In the genomic region with DNA sequence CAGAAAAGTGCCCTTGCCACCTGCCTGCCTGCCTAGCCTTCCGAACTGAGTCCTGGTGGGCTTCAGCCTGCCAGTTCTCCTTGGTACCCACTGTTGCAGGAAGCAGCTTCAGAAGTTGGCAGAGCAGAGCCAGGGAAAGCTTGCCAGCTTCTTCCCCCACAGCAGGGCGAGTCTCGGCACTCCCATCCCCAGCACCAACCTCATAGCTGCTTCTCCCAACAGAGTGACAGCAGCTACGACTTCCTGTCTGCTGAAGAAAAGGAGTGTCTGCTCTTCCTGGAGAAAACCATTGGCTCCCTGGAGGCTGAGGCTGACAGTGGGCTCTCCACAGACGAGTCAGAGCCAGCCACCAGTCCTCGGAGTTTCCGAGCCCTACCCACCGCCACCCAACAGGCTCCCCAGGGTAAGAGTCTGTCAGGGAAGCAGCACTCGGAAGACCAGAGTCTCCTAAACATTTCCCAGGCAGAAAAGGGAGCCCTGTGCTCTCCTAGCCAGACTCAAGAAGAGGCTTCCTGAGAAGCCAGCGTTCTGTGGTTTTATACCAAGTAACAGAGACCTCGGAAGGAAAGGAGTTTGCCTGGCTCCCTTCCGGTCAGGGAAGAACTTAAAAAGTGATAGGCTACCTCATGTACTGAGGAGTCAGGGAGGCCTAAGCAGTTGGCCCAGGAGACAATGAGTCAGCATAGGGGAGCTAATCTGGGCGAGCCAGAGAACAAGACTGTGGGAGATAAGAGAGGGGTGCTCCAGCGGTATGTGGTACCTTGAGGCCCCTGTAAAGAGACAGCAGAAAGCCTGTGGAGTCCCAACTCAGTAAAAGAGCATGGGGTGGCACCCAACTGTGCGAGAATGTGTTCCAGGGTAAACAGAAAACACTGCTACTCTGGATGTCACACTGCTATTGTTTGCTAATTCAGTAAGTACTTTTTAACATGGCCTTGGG, we compare ENCODE assay signal across 8 mouse cellular contexts. TPM values are rescaled to one million over a fixed set of nuclear protein-coding genes. Genes with fewer than 3 reads are reported as not detected.
A peak's percentile ranks its signal among the peaks of the same experiment; 100 is the strongest.
DNase-seq lines count a peak whose midpoint lies in the region; ATAC-seq and TF ChIP-seq lines count a peak whose summit lies in the region.

No protein-coding gene starts in this region.

- in situ Hi-C loops in CH12.LX (cut with MboI; ENCODE audit: low pct_ligation_motif_present, low pct_unique_long_range_greater_than_20kb, low sequenced_read_pairs) = no loop called here

- dilution Hi-C loops in CH12.LX (cut with MboI; ENCODE audit: extremely low pct_ligation_motif_present, extremely low pct_unique_long_range_greater_than_20kb, low sequenced_read_pairs) = no loop called here

- no peak for TF ChIP-seq POLR2A in CH12.LX (IDR thresholded peaks at IDR 0.05; ENCODE audit: low read depth, low read length)

- no peak for TF ChIP-seq CTCF in CH12.LX (conservative IDR thresholded peaks at IDR 0.05 in 1 of 2, IDR thresholded peaks at IDR 0.05 in 1 of 2; ENCODE audit: low read depth in 2 of 2, low read length in 2 of 2)
- TF ChIP-seq CTCF in gastrocnemius, adult 2 months (IDR thresholded peaks at IDR 0.05) = no peak

- H3K27me3 ChIP-seq in CH12.LX (replicated peaks) = no peaks in the 10 kb centered on the region

- no peak for TF ChIP-seq RAD21 in CH12.LX (IDR thresholded peaks at IDR 0.05; ENCODE audit: low read depth, low read length)

- no peak overlapping the region for H3K27ac ChIP-seq in CH12.LX (ENCODE audit: insufficient read depth, low read depth)
- H3K27ac ChIP-seq in gastrocnemius, adult 2 months = no peak overlapping the region

- intact Hi-C loops in gastrocnemius, adult 2 months (cut with DNase I) = no loop called here

- H3K9me3 ChIP-seq in CH12.LX (replicated peaks; ENCODE audit: low read length) = no peaks in the 10 kb centered on the region

- no peaks in the 10 kb centered on the region for H3K36me3 ChIP-seq in CH12.LX (replicated peaks in 1 of 2; ENCODE audit: control insufficient read depth in 1 of 2, insufficient read depth in 1 of 2, low read length in 1 of 2)

- peak overlapping the region in 1 of 3 experiments; percentile 47 for H3K4me3 ChIP-seq in CH12.LX (replicated peaks in 1 of 3; ENCODE audit: low read depth in 2 of 3, low read length in 2 of 3, poor library complexity in 1 of 3)
- no peak overlapping the region for H3K4me3 ChIP-seq in gastrocnemius, adult 2 months

- H3K4me1 ChIP-seq in CH12.LX (ENCODE audit: control insufficient read depth in 1 of 2, insufficient read depth in 2 of 2) = peaks cover 5 to 40% of the 10 kb centered on the region in 2 experiments; a peak in 3 of 4 replicates

- no peak overlapping the region for H3K9ac ChIP-seq in CH12.LX (ENCODE audit: insufficient read depth, low read depth)

- no peak for DNase-seq in frontal cortex, postnatal 25 days (ENCODE audit: low spot score in 2 of 2)
- peak; percentile 37 for DNase-seq in CH12.LX (ENCODE audit: extremely low read depth)
- DNase-seq in layer of hippocampus, adult 9-11 months = peak; percentile 70
- DNase-seq in lung, postnatal 36 days = peak; percentile 59
- DNase-seq in gastrocnemius, adult 2 months = no peak
- no peak for DNase-seq in adrenal gland, adult 8-10 months

- no peak for TF ChIP-seq EP300 in CH12.LX (IDR thresholded peaks at IDR 0.05; ENCODE audit: low read length)

- no peaks in the 10 kb centered on the region for H3K79me2 ChIP-seq in CH12.LX (replicated peaks; ENCODE audit: control insufficient read depth, extremely low read depth, insufficient read depth, poor library complexity, severe bottlenecking)

- peak; percentile 97 for ATAC-seq in frontal cortex, adult (ENCODE audit: low TSS enrichment)
- ATAC-seq in erythroid progenitor cell, adult 5-6 weeks (replicated peaks; ENCODE audit: low FRiP score, poor library complexity, severe bottlenecking) = peak; percentile 80

- no peak overlapping the region for H3K4me2 ChIP-seq in CH12.LX (ENCODE audit: insufficient read depth, low read depth, poor library complexity, severe bottlenecking)

TF ChIP-seq in CH12.LX, 34 proteins besides CTCF, POLR2A, EP300 and RAD21:
- no peak for TF ChIP-seq MAFK (IDR thresholded peaks at IDR 0.05; ENCODE audit: insufficient replicate concordance, low read length)
- no peak for TF ChIP-seq ELF1 (IDR thresholded peaks at IDR 0.05; ENCODE audit: low read depth, low read length)
- no peak for TF ChIP-seq USF1 (IDR thresholded peaks at IDR 0.05; ENCODE audit: low read depth, low read length)
- no peak for TF ChIP-seq KAT2A (IDR thresholded peaks at IDR 0.05; ENCODE audit: insufficient replicate concordance, low read length)
- no peak for TF ChIP-seq JUN (IDR thresholded peaks at IDR 0.05; ENCODE audit: insufficient read depth, low read depth, low read length)
- TF ChIP-seq E2F4 (IDR thresholded peaks at IDR 0.05; ENCODE audit: insufficient replicate concordance, low read depth, low read length) = no peak
- TF ChIP-seq MAZ (IDR thresholded peaks at IDR 0.05; ENCODE audit: low read depth, low read length) = no peak
- no peak for TF ChIP-seq RCOR1 (conservative IDR thresholded peaks at IDR 0.05; ENCODE audit: low read depth, low read length)
- TF ChIP-seq JUND (conservative IDR thresholded peaks at IDR 0.05; ENCODE audit: low read depth, low read length) = no peak
- no peak for TF ChIP-seq UBTF (IDR thresholded peaks at IDR 0.05; ENCODE audit: low read depth, low read length)
- TF ChIP-seq USF2 (conservative IDR thresholded peaks at IDR 0.05; ENCODE audit: low read depth, low read length) = no peak
- TF ChIP-seq NELFE (IDR thresholded peaks at IDR 0.05; ENCODE audit: low read depth, low read length) = no peak
- no peak for TF ChIP-seq SIN3A (IDR thresholded peaks at IDR 0.05; ENCODE audit: low read length)

RNA-seq across cellular contexts. Expression of a gene that starts 9.3 kb away (rescaled TPM):
- total RNA-seq in CH12.LX (2012; rRNA removed) (0.08 and 0.25 TPM in 2 replicates), CH12.LX (2014; rRNA removed) (0.28 and 0.34 TPM in 2 replicates)
- 0.34 and 0.61 TPM in 2 replicates for polyA plus RNA-seq in CH12.LX (2012; ENCODE audit: insufficient read length, low read depth)
- total RNA-seq in erythroid progenitor cell, adult 5-6 weeks (2015; ENCODE audit: low replicate concordance) = 8.6 and 11.3 TPM in 2 replicates
- 8.0 and 9.4 TPM in 2 replicates for total RNA-seq in erythroid progenitor cell, adult 5-6 weeks (2017; ENCODE audit: low replicate concordance)
- under 1 TPM; 0.20 to 0.43 TPM for total RNA-seq in gastrocnemius, adult 2 months (2021)
- total RNA-seq in adrenal gland, adult 8-10 months (2022) = 10 to 100 TPM in 2 of 4 experiments, 1 to 10 TPM in 2; 3.7 to 16.2 (median 8.1) TPM

RNA-seq across cellular contexts. Expression of a gene that starts 12.0 kb away (rescaled TPM):
- 4.3 and 4.4 TPM in 2 replicates for total RNA-seq in CH12.LX (2012; rRNA removed)
- total RNA-seq in CH12.LX (2014; rRNA removed) = 3.3 and 3.7 TPM in 2 replicates
- polyA plus RNA-seq in CH12.LX (2012; ENCODE audit: insufficient read length, low read depth) = 6.9 and 7.1 TPM in 2 replicates
- total RNA-seq in erythroid progenitor cell, adult 5-6 weeks (2015; ENCODE audit: low replicate concordance) = 23.5 and 26.7 TPM in 2 replicates
- 38.4 and 45.7 TPM in 2 replicates for total RNA-seq in erythroid progenitor cell, adult 5-6 weeks (2017; ENCODE audit: low replicate concordance)
- total RNA-seq in gastrocnemius, adult 2 months (2021) = 10 to 100 TPM; 11.6 to 15.5 TPM
- total RNA-seq in adrenal gland, adult 8-10 months (2022) = 100 to 1,000 TPM in 1 of 4 experiments, 10 to 100 TPM in 3; 29.4 to 107 (median 61.6) TPM

RNA-seq across cellular contexts. Expression of a gene that starts 23.9 kb away (rescaled TPM):
- total RNA-seq in CH12.LX (2012; rRNA removed) (3.6 and 4.7 TPM in 2 replicates), CH12.LX (2014; rRNA removed) (5.4 and 6.5 TPM in 2 replicates)
- 4.5 and 5.2 TPM in 2 replicates for polyA plus RNA-seq in CH12.LX (2012; ENCODE audit: insufficient read length, low read depth)
- total RNA-seq in erythroid progenitor cell, adult 5-6 weeks (2015; ENCODE audit: low replicate concordance) = 54.8 and 88.0 TPM in 2 replicates
- total RNA-seq in erythroid progenitor cell, adult 5-6 weeks (2017; ENCODE audit: low replicate concordance) = 53.1 and 58.8 TPM in 2 replicates
- total RNA-seq in gastrocnemius, adult 2 months (2021) = 1 to 10 TPM; 3.7 to 4.1 TPM
- total RNA-seq in adrenal gland, adult 8-10 months (2022) = 10 to 100 TPM in 2 of 4 experiments, 1 to 10 TPM in 2; 7.8 to 16.6 (median 11.6) TPM

RNA-seq across cellular contexts. Expression of a gene that starts 25.5 kb away (rescaled TPM):
- total RNA-seq in CH12.LX (2012; rRNA removed) = not detected in 2 replicates
- total RNA-seq in CH12.LX (2014; rRNA removed) = not detected in 2 replicates
- not detected in 2 replicates for polyA plus RNA-seq in CH12.LX (2012; ENCODE audit: insufficient read length, low read depth)
- total RNA-seq in erythroid progenitor cell, adult 5-6 weeks (2015; ENCODE audit: low replicate concordance) = not detected in 2 replicates
- not detected in 2 replicates for total RNA-seq in erythroid progenitor cell, adult 5-6 weeks (2017; ENCODE audit: low replicate concordance)
- total RNA-seq in gastrocnemius, adult 2 months (2021) = under 1 TPM in 1 of 2 experiments, not detected in 1; 0.14 TPM
- total RNA-seq in adrenal gland, adult 8-10 months (2022) = under 1 TPM in 2 of 4 experiments, not detected in 2; 0.31 to 0.35 TPM

RNA-seq across cellular contexts. Expression of a gene that starts 59.7 kb away (rescaled TPM):
- total RNA-seq in CH12.LX (2012; rRNA removed) (0.08 and 0.17 TPM in 2 replicates), CH12.LX (2014; rRNA removed) (not detected in 2 replicates)
- 0.74 and 1.7 TPM in 2 replicates for polyA plus RNA-seq in CH12.LX (2012; ENCODE audit: insufficient read length, low read depth)
- total RNA-seq in erythroid progenitor cell, adult 5-6 weeks (2015; ENCODE audit: low replicate concordance) = not detected in 2 replicates
- not detected in 2 replicates for total RNA-seq in erythroid progenitor cell, adult 5-6 weeks (2017; ENCODE audit: low replicate concordance)
- under 1 TPM in 1 of 2 experiments, not detected in 1; 0.14 TPM for total RNA-seq in gastrocnemius, adult 2 months (2021)
- total RNA-seq in adrenal gland, adult 8-10 months (2022) = under 1 TPM in 1 of 4 experiments, not detected in 3; 0.22 TPM

Comparison
In these comparisons a context has a peak if more than half of its experiments do, and no peak if none do; other contexts are left out.
1. DNase-seq: peak in CH12.LX (single experiment), layer of hippocampus, adult 9-11 months (single experiment) and lung, postnatal 36 days (single experiment); none in frontal cortex, postnatal 25 days (0 of 2), gastrocnemius, adult 2 months (single experiment) and adrenal gland, adult 8-10 months (single experiment).